Mouse (Mus musculus) T-helper 1 cell (primary cell): ENCODE measurements at regions not wholly inside any gene's neighbourhood (a gene's known extent, or its start where the extent isn't known, plus 50 kb on each side); places are given as distances from the start of the nearest gene placed in this dataset.

Source experiments
- in situ Hi-C: fragments of 300-600 bp; cut with MboI, MseI; formaldehyde crosslinking; loops from one replicate; pipeline ENCODE4 v1.15.1; 2025; ENCODE audit warnings: high pct_unique_total_duplicates

- in situ Hi-C loops: no loop called here
Measured at GRCm38 (mm10) chr15:63671081-63671480, 173.9 kb downstream of the Gsdmc2 start.

GRCm38 (mm10) chr15:63670561-63670960 is 174.4 kb downstream of the Gsdmc2 start:
- in situ Hi-C loops: no loop called here

GRCm38 (mm10) chr15:63667536-63667935 is 177.4 kb downstream of the Gsdmc2 start:
- in situ Hi-C loops: no loop called here

GRCm38 (mm10) chr15:63665517-63665916 is 179.5 kb downstream of the Gsdmc2 start:
- in situ Hi-C loops: no loop called here

- in situ Hi-C loops: no loop called here
Measured at GRCm38 (mm10) chr15:63664877-63665276, 180.1 kb downstream of the Gsdmc2 start.

- in situ Hi-C loops: no loop called here
Measured at GRCm38 (mm10) chr15:63662183-63662582, 182.8 kb downstream of the Gsdmc2 start.

GRCm38 (mm10) chr15:63658031-63658521 is 186.9 kb downstream of the Gsdmc2 start:
- in situ Hi-C loops: loop anchor here (10.0 kb wide), 1 partner anchor 833 kb away; no protein-coding TSS in a partner anchor

GRCm38 (mm10) chr15:63652216-63652961 is 192.6 kb downstream of the Gsdmc2 start:
- in situ Hi-C loops: loop anchor here (10.0 kb wide), 1 partner anchor 828 kb away; no protein-coding TSS in a partner anchor

GRCm38 (mm10) chr15:63651120-63651519 is 193.9 kb downstream of the Gsdmc2 start:
- in situ Hi-C loops: loop anchor here (10.0 kb wide), 1 partner anchor 826 kb away; no protein-coding TSS in a partner anchor

- in situ Hi-C loops: no loop called here
Measured at GRCm38 (mm10) chr15:63648142-63648989, 196.6 kb downstream of the Gsdmc2 start.

- in situ Hi-C loops: no loop called here
Measured at GRCm38 (mm10) chr15:63624814-63625213, 220.2 kb downstream of the Gsdmc2 start.

GRCm38 (mm10) chr15:63624249-63624648 is 220.7 kb downstream of the Gsdmc2 start:
- in situ Hi-C loops: no loop called here

GRCm38 (mm10) chr15:63616506-63617208 is 228.3 kb downstream of the Gsdmc2 start:
- in situ Hi-C loops: no loop called here

- in situ Hi-C loops: no loop called here
Measured at GRCm38 (mm10) chr15:63614191-63614590, 230.8 kb downstream of the Gsdmc2 start.

- in situ Hi-C loops: no loop called here
Measured at GRCm38 (mm10) chr15:63613120-63613519, 231.9 kb downstream of the Gsdmc2 start.

- in situ Hi-C loops: no loop called here
Measured at GRCm38 (mm10) chr15:63611161-63611560, 233.8 kb downstream of the Gsdmc2 start.

- in situ Hi-C loops: no loop called here
Measured at GRCm38 (mm10) chr15:63603100-63603714, 241.8 kb downstream of the Gsdmc2 start.

- in situ Hi-C loops: no loop called here
Measured at GRCm38 (mm10) chr15:63601543-63601942, 243.4 kb downstream of the Gsdmc2 start.

GRCm38 (mm10) chr15:63592758-63593463 is 252.1 kb downstream of the Gsdmc2 start:
- in situ Hi-C loops: no loop called here

- in situ Hi-C loops: no loop called here
Measured at GRCm38 (mm10) chr15:63559293-63559692, 285.7 kb downstream of the Gsdmc2 start.

- in situ Hi-C loops: no loop called here
Measured at GRCm38 (mm10) chr15:63558691-63559090, 286.3 kb downstream of the Gsdmc2 start.
